Mouse (Mus musculus) left cerebral cortex, postnatal 25 days (tissue): ENCODE data around the gene B830017H08Rik. TPM values are rescaled to one million over a fixed set of nuclear protein-coding genes. Genes with fewer than 3 reads are reported as not detected.

Source experiments
- DNase-seq, 2 experiments: peaks; one replicate each; pipeline ENCODE4 v3.0.0; 2022; ENCODE audit warnings: low spot score in 2 of 2, mixed read lengths in 1 of 2
- intact Hi-C: fragments of 180-260 bp; cut with DNase I; formaldehyde crosslinking; loops from one replicate; pipeline ENCODE4 v1.15.1; 2025
- total RNA-seq, 2 experiments: library from RNA; stranded (reverse); gene quantifications; 2 replicates each; pipeline ENCODE4 v1.2.3; 2021

Gene B830017H08Rik
- total RNA-seq, 2 experiments from 2014 or later, result 4.7 to 5.4 TPM

GRCm38 (mm10) chr16:17807192-17808009, 25.5 kb upstream of the B830017H08Rik start:
- peak; percentile 92 to 94 for DNase-seq
- intact Hi-C loops, result no loop called here

GRCm38 (mm10) chr16:17809125-17809524, 23.8 kb upstream of the B830017H08Rik start:
- intact Hi-C loops, result no loop called here
- DNase-seq, result no peak

- DNase-seq, result no peak
- intact Hi-C loops, result loop anchor here (5.0 kb wide), 1 partner anchor 252 kb away; no protein-coding TSS in a partner anchor
Observed at GRCm38 (mm10) chr16:17809711-17810110, 23.2 kb upstream of the B830017H08Rik start.

- intact Hi-C loops, result loop anchor here (2.0 to 5.0 kb wide), 2 partner anchors 67 to 255 kb away; no protein-coding TSS in a partner anchor
- DNase-seq, result peak in 1 of 2 experiments; percentile 59
Observed at GRCm38 (mm10) chr16:17812120-17812519, 20.8 kb upstream of the B830017H08Rik start.

- no peak for DNase-seq
- intact Hi-C loops, result loop anchor here (2.0 to 5.0 kb wide), 2 partner anchors 68 to 256 kb away; no protein-coding TSS in a partner anchor
Observed at GRCm38 (mm10) chr16:17813173-17813572, 19.7 kb upstream of the B830017H08Rik start.

GRCm38 (mm10) chr16:17815411-17816402, 17.2 kb upstream of the B830017H08Rik start:
- intact Hi-C loops, result no loop called here
- DNase-seq, result peak; percentile 59 to 63

GRCm38 (mm10) chr16:17816528-17816927, 16.4 kb upstream of the B830017H08Rik start:
- no peak for DNase-seq
- intact Hi-C loops, result no loop called here

GRCm38 (mm10) chr16:17826500-17826899, 6.4 kb upstream of the B830017H08Rik start:
- intact Hi-C loops, result no loop called here

GRCm38 (mm10) chr16:17828229-17828628, 4.7 kb upstream of the B830017H08Rik start:
- intact Hi-C loops, result no loop called here
- no peak for DNase-seq

More at GRCm38 (mm10) chr16:17826500-17826899, 6.4 kb upstream of the B830017H08Rik start:
- DNase-seq, result no peak

GRCm38 (mm10) chr16:17828867-17829266, 4.1 kb upstream of the B830017H08Rik start:
- DNase-seq, result no peak
- intact Hi-C loops, result no loop called here

GRCm38 (mm10) chr16:17830385-17831178, 2.3 kb upstream of the B830017H08Rik start:
- DNase-seq, result no peak
- intact Hi-C loops, result no loop called here

GRCm38 (mm10) chr16:17831781-17832180, 1.1 kb upstream of the B830017H08Rik start:
- no peak for DNase-seq
- intact Hi-C loops, result no loop called here

- peak; percentile 54 to 70 for DNase-seq
- intact Hi-C loops, result no loop called here
Observed at GRCm38 (mm10) chr16:17833321-17833680, 380 bp downstream of the B830017H08Rik start.

GRCm38 (mm10) chr16:17833681-17834399, 919 bp downstream of the B830017H08Rik start:
- DNase-seq, result peak; percentile 70 to 76
- intact Hi-C loops, result no loop called here

GRCm38 (mm10) chr16:17834543-17834942, 1.6 kb downstream of the B830017H08Rik start:
- DNase-seq, result no peak
- intact Hi-C loops, result no loop called here

GRCm38 (mm10) chr16:17835481-17835880, 2.6 kb downstream of the B830017H08Rik start:
- intact Hi-C loops, result no loop called here
- DNase-seq, result no peak

- intact Hi-C loops, result no loop called here
- no peak for DNase-seq
Observed at GRCm38 (mm10) chr16:17838051-17838450, 5.1 kb downstream of the B830017H08Rik start, which contains the start of gene Car15. Car15 (minus strand) TSS chr16:17838364.

GRCm38 (mm10) chr16:17839976-17840375, 7.1 kb downstream of the B830017H08Rik start:
- intact Hi-C loops, result no loop called here
- DNase-seq, result no peak
